Mouse (Mus musculus): ENCODE results near the gene Irx6. TPM values are rescaled to one million over a fixed set of nuclear protein-coding genes. Genes with fewer than 3 reads are reported as not detected.

Irx6 gene
- not detected in 2 replicates for polyA plus RNA-seq (2015; fragmentation: Nextera tagmentation; extraction: Ambion mirVana)

- Histone ChIP-seq H3K4me1 (ENCODE audit: insufficient read depth, low read depth, low read length) (no peaks in the 10 kb centered on the region), H3K4me3 (ENCODE audit: low read depth, low read length) (peak within 1 kb of the TSS; percentile 31), H3K36me3 (ENCODE audit: insufficient read depth, low read length) (no peaks in the 10 kb centered on the region), H3K27ac (ENCODE audit: low read length) (no peak within 1 kb of the TSS), H3K4me2 (replicated peaks; ENCODE audit: low read depth, low read length) (peak within 1 kb of the TSS; percentile 64), H3K9ac (replicated peaks; ENCODE audit: low read depth) (no peak within 1 kb of the TSS), H3K9me3 (ENCODE audit: low read length) (no peaks in the 10 kb centered on the region), H3K27me3 (replicated peaks; ENCODE audit: insufficient read depth, low read length) (peaks cover 60% of the 10 kb centered on the region)
- DNase-seq (ENCODE audit: low spot score), result no peak
- ATAC-seq, result no peak; the same call in 1 of the 2 replicates
- under 1% methylated on average over 59 of the region's 62 CpGs for WGBS
- TF ChIP-seq EP300 (IDR thresholded peaks at IDR 0.05) (no peak), CTCF (IDR thresholded peaks at IDR 0.05) (no peak)
These were observed at the start of gene Irx6 for GRCm38 (mm10) chr8:92674244-92675128. Gene Irx6 (plus strand): TSS chr8:92674288.

- H3K9ac ChIP-seq (replicated peaks; ENCODE audit: low read depth), result no peak overlapping the region
- no peaks in the 10 kb centered on the region for H3K9me3 ChIP-seq (ENCODE audit: low read length)
- no peaks in the 10 kb centered on the region for H3K4me1 ChIP-seq (ENCODE audit: insufficient read depth, low read depth, low read length)
- no peak overlapping the region for H3K27ac ChIP-seq (ENCODE audit: low read length)
- no peaks in the 10 kb centered on the region for H3K27me3 ChIP-seq (replicated peaks; ENCODE audit: insufficient read depth, low read length)
- 65% methylated on average over 14 of the region's 14 CpGs for WGBS
- H3K4me3 ChIP-seq (ENCODE audit: low read depth, low read length), result no peak overlapping the region
- no peak for ATAC-seq
- H3K36me3 ChIP-seq (ENCODE audit: insufficient read depth, low read length), result no peaks in the 10 kb centered on the region
- TF ChIP-seq EP300 (IDR thresholded peaks at IDR 0.05) (no peak), CTCF (IDR thresholded peaks at IDR 0.05) (no peak)
- H3K4me2 ChIP-seq (replicated peaks; ENCODE audit: low read depth, low read length), result no peak overlapping the region
- DNase-seq (ENCODE audit: low spot score), result no peak
These were observed 45.1 kb upstream of the Irx6 start for GRCm38 (mm10) chr8:92628711-92629650.

- H3K27me3 ChIP-seq (replicated peaks; ENCODE audit: insufficient read depth, low read length), result no peaks in the 10 kb centered on the region
- TF ChIP-seq CTCF (IDR thresholded peaks at IDR 0.05) (no peak), EP300 (IDR thresholded peaks at IDR 0.05) (no peak)
- 93% methylated on average over 5 of the region's 5 CpGs for WGBS
These were observed 40.9 kb upstream of the Irx6 start for GRCm38 (mm10) chr8:92633199-92633598.

GRCm38 (mm10) chr8:92640820-92641219, 33.3 kb upstream of the Irx6 start:
- Histone ChIP-seq H3K27ac (ENCODE audit: low read length) (no peak overlapping the region), H3K4me2 (replicated peaks; ENCODE audit: low read depth, low read length) (no peak overlapping the region), H3K9me3 (ENCODE audit: low read length) (no peaks in the 10 kb centered on the region), H3K27me3 (replicated peaks; ENCODE audit: insufficient read depth, low read length) (no peaks in the 10 kb centered on the region), H3K36me3 (ENCODE audit: insufficient read depth, low read length) (no peaks in the 10 kb centered on the region), H3K9ac (replicated peaks; ENCODE audit: low read depth) (no peak overlapping the region), H3K4me1 (ENCODE audit: insufficient read depth, low read depth, low read length) (no peaks in the 10 kb centered on the region), H3K4me3 (ENCODE audit: low read depth, low read length) (no peak overlapping the region)
- TF ChIP-seq EP300 (IDR thresholded peaks at IDR 0.05), result no peak
- no peak for TF ChIP-seq CTCF (IDR thresholded peaks at IDR 0.05)
- DNase-seq (ENCODE audit: low spot score) (no peak), ATAC-seq (no peak)
- WGBS, result 75% methylated on average over 8 of the region's 8 CpGs

More at GRCm38 (mm10) chr8:92633199-92633598, 40.9 kb upstream of the Irx6 start:
- ATAC-seq (no peak), DNase-seq (ENCODE audit: low spot score) (no peak)
- H3K4me3 ChIP-seq (ENCODE audit: low read depth, low read length), result no peak overlapping the region
- H3K9me3 ChIP-seq (ENCODE audit: low read length), result no peaks in the 10 kb centered on the region
- H3K9ac ChIP-seq (replicated peaks; ENCODE audit: low read depth), result no peak overlapping the region
- no peak overlapping the region for H3K27ac ChIP-seq (ENCODE audit: low read length)
- no peaks in the 10 kb centered on the region for H3K36me3 ChIP-seq (ENCODE audit: insufficient read depth, low read length)
- no peak overlapping the region for H3K4me2 ChIP-seq (replicated peaks; ENCODE audit: low read depth, low read length)
- H3K4me1 ChIP-seq (ENCODE audit: insufficient read depth, low read depth, low read length), result no peaks in the 10 kb centered on the region

GRCm38 (mm10) chr8:92646637-92647036, 27.5 kb upstream of the Irx6 start:
- no peaks in the 10 kb centered on the region for H3K36me3 ChIP-seq (ENCODE audit: insufficient read depth, low read length)
- no peak for ATAC-seq
- WGBS, result 56% methylated on average over 2 of the region's 2 CpGs
- no peak overlapping the region for H3K27ac ChIP-seq (ENCODE audit: low read length)
- no peaks in the 10 kb centered on the region for H3K4me1 ChIP-seq (ENCODE audit: insufficient read depth, low read depth, low read length)
- no peaks in the 10 kb centered on the region for H3K27me3 ChIP-seq (replicated peaks; ENCODE audit: insufficient read depth, low read length)
- H3K4me2 ChIP-seq (replicated peaks; ENCODE audit: low read depth, low read length), result no peak overlapping the region
- DNase-seq (ENCODE audit: low spot score), result peak; percentile 5
- H3K4me3 ChIP-seq (ENCODE audit: low read depth, low read length), result no peak overlapping the region
- no peak overlapping the region for H3K9ac ChIP-seq (replicated peaks; ENCODE audit: low read depth)
- TF ChIP-seq CTCF (IDR thresholded peaks at IDR 0.05) (peak; percentile 69), EP300 (IDR thresholded peaks at IDR 0.05) (no peak)
- H3K9me3 ChIP-seq (ENCODE audit: low read length), result no peaks in the 10 kb centered on the region

- no peak overlapping the region for H3K4me3 ChIP-seq (ENCODE audit: low read depth, low read length)
- no peaks in the 10 kb centered on the region for H3K27me3 ChIP-seq (replicated peaks; ENCODE audit: insufficient read depth, low read length)
- ATAC-seq (no peak), DNase-seq (ENCODE audit: low spot score) (no peak)
- H3K27ac ChIP-seq (ENCODE audit: low read length), result no peak overlapping the region
- no peak for TF ChIP-seq EP300 (IDR thresholded peaks at IDR 0.05)
- TF ChIP-seq CTCF (IDR thresholded peaks at IDR 0.05), result no peak
- 16% methylated on average over 4 of the region's 4 CpGs for WGBS
- H3K36me3 ChIP-seq (ENCODE audit: insufficient read depth, low read length), result no peaks in the 10 kb centered on the region
- no peaks in the 10 kb centered on the region for H3K9me3 ChIP-seq (ENCODE audit: low read length)
- no peak overlapping the region for H3K4me2 ChIP-seq (replicated peaks; ENCODE audit: low read depth, low read length)
- no peak overlapping the region for H3K9ac ChIP-seq (replicated peaks; ENCODE audit: low read depth)
- H3K4me1 ChIP-seq (ENCODE audit: insufficient read depth, low read depth, low read length), result no peaks in the 10 kb centered on the region
These were observed 9.9 kb upstream of the Irx6 start for GRCm38 (mm10) chr8:92664207-92664606.

Measured in lung, postnatal 0 days (tissue).